Mouse (Mus musculus): Measurements from ENCODE around the gene Taf12. TPM values are rescaled to one million over a fixed set of nuclear protein-coding genes. Genes with fewer than 3 reads are reported as not detected.
"Not testable (repeated sequence)": the region's sequence is repeated elsewhere in the genome, so short reads cannot be mapped to it uniquely, and the experiment has no call there.

The Taf12 gene
- polyA plus RNA-seq, 1 experiment from 2014 or later: 43.8 TPM

DNA sequence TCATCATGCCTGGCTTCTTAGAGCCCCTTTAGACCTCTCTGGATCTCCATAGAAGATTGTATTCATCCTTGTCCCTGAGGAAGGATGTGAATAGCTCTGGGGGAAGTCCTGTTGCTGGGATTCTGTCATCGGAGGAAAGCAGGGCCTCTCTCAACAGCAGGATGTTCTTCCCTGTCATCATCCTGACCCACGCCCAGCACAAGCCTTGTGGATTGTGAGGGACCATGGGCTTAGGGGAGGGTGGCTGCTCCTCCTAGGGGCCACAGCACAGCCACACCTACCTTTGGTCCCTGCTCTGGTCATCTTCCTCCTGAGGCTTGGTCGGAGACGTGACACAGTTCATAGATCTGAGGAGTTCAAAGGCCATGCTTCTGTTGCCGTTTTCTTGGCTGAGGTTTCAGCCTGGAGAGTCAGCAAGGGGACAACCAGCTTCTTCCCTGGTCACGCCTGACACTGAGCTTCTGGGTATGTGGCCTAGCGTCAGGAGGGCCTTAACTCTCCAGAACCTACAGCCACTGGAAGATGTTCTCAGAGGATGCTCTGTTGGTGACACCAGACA, 19.6 kb downstream of the Taf12 start:
- Histone ChIP-seq H3K27me3 (replicated peaks; ENCODE audit: control insufficient read depth, insufficient read depth, low read length) (no peaks in the 10 kb centered on the region), H3K36me3 (ENCODE audit: control insufficient read depth, insufficient read depth) (peaks cover 8% of the 10 kb centered on the region), H3K4me1 (replicated peaks; ENCODE audit: control insufficient read depth, insufficient read depth, low read length) (no peaks in the 10 kb centered on the region), H3K9me3 (ENCODE audit: control insufficient read depth, low read length) (no peaks in the 10 kb centered on the region), H3K9ac (replicated peaks; ENCODE audit: low read depth, low read length) (no peak overlapping the region), H3K4me2 (ENCODE audit: low read length) (no peak overlapping the region), H3K27ac (ENCODE audit: low read length) (no peak overlapping the region), H3K4me3 (replicated peaks; ENCODE audit: low read length) (no peak overlapping the region)
- 88% methylated on average over 7 of the region's 7 CpGs for WGBS
- no peak for ATAC-seq

DNA sequence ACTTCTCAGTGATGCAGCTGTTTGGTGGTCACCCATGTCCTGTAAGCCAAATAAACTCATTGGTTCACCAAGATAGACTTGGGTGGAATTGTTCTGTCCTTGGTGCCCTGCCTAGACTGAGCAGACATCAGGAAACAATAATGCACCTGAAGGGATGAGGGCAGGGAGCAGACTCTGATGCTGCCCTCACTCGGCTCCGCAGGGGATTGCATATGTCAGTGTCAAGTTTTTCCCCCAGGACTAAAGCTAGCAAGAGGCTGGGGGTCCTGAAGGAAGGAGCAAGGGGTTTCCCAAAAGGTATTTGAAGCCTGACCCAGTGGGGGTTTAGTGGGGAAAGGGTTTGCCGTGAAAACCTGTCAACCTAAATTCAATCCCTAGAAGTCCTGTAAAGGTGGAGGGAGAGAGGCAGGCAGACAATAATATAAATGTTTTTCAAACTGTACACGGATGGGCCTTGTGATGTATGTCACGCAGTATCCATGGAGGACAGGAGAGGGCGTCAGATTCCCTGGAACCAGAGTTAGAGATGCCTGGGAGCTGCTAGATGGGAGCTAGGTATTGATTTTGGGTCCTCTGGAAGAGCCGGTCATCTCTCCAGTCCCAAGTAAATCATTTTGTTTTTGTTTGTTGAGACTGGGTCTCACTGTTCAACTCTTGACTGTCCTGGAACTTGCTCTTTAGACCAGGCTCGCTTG, 21.7 kb downstream of the Taf12 start:
- WGBS: 49% methylated on average over 8 of the region's 8 CpGs
- ATAC-seq: no peak
- H3K27ac ChIP-seq (ENCODE audit: low read length): no peak overlapping the region
- H3K36me3 ChIP-seq (ENCODE audit: control insufficient read depth, insufficient read depth): peaks cover 5% of the 10 kb centered on the region
- no peaks in the 10 kb centered on the region for H3K4me1 ChIP-seq (replicated peaks; ENCODE audit: control insufficient read depth, insufficient read depth, low read length)
- no peak overlapping the region for H3K9ac ChIP-seq (replicated peaks; ENCODE audit: low read depth, low read length)
- H3K4me3 ChIP-seq (replicated peaks; ENCODE audit: low read length): no peak overlapping the region
- H3K27me3 ChIP-seq (replicated peaks; ENCODE audit: control insufficient read depth, insufficient read depth, low read length): no peaks in the 10 kb centered on the region
- no peak overlapping the region for H3K4me2 ChIP-seq (ENCODE audit: low read length)
- H3K9me3 ChIP-seq (ENCODE audit: control insufficient read depth, low read length): no peaks in the 10 kb centered on the region

DNA sequence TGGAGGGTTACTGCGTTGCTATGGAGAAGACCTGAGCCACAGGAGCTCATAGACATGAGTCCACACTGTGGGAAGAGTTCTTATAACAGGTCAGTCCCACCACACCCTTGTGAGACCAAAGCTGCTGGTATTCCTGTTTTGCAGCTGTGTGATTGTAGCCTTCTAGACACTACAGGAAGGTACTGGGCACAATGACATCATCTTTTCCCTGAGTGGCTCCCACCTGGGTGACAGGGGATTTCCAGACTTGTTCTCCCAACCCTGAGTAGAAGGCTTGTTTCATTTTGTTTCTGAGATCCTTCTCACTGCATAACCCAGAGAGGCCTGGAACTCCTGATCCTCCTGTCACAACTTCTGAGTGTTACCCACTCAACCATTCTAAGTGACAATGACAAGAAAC, 25.7 kb downstream of the Taf12 start:
- no peaks in the 10 kb centered on the region for H3K27me3 ChIP-seq (replicated peaks; ENCODE audit: control insufficient read depth, insufficient read depth, low read length)
- no peak overlapping the region for H3K4me3 ChIP-seq (replicated peaks; ENCODE audit: low read length)
- H3K27ac ChIP-seq (ENCODE audit: low read length): no peak overlapping the region
- no peak overlapping the region for H3K4me2 ChIP-seq (ENCODE audit: low read length)
- ATAC-seq: no peak
- no peaks in the 10 kb centered on the region for H3K9me3 ChIP-seq (ENCODE audit: control insufficient read depth, low read length)
- 90% methylated on average over 1 of the region's 1 CpGs for WGBS
- H3K9ac ChIP-seq (replicated peaks; ENCODE audit: low read depth, low read length): no peak overlapping the region
- no peaks in the 10 kb centered on the region for H3K4me1 ChIP-seq (replicated peaks; ENCODE audit: control insufficient read depth, insufficient read depth, low read length)
- H3K36me3 ChIP-seq (ENCODE audit: control insufficient read depth, insufficient read depth): no peaks in the 10 kb centered on the region

DNA sequence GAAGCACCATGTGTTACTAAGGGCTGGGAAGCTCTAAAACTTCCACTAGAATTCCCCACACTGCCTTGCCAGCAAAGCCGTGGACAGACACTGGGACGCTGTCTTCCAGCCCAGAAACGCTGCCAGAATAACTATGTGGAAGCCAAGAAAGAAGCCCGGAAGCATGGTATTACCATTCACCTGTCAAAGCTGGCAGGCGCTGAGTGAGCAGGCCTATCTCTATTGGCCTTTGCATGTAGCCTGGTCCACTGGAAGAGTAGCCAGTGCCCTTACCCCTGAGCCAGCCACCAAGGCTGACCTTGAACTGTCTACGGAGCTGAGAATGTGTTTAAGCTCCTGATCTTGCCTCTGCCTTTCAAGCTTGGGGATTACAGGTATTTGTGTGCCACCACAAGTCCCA, 27.3 kb downstream of the Taf12 start:
- 74% methylated on average over 6 of the region's 6 CpGs for WGBS
- Histone ChIP-seq H3K4me3 (replicated peaks; ENCODE audit: low read length) (no peak overlapping the region), H3K36me3 (ENCODE audit: control insufficient read depth, insufficient read depth) (no peaks in the 10 kb centered on the region), H3K27ac (ENCODE audit: low read length) (no peak overlapping the region), H3K4me1 (replicated peaks; ENCODE audit: control insufficient read depth, insufficient read depth, low read length) (no peaks in the 10 kb centered on the region), H3K9ac (replicated peaks; ENCODE audit: low read depth, low read length) (no peak overlapping the region), H3K9me3 (ENCODE audit: control insufficient read depth, low read length) (no peaks in the 10 kb centered on the region), H3K4me2 (ENCODE audit: low read length) (no peak overlapping the region), H3K27me3 (replicated peaks; ENCODE audit: control insufficient read depth, insufficient read depth, low read length) (no peaks in the 10 kb centered on the region)
- no peak for ATAC-seq

DNA sequence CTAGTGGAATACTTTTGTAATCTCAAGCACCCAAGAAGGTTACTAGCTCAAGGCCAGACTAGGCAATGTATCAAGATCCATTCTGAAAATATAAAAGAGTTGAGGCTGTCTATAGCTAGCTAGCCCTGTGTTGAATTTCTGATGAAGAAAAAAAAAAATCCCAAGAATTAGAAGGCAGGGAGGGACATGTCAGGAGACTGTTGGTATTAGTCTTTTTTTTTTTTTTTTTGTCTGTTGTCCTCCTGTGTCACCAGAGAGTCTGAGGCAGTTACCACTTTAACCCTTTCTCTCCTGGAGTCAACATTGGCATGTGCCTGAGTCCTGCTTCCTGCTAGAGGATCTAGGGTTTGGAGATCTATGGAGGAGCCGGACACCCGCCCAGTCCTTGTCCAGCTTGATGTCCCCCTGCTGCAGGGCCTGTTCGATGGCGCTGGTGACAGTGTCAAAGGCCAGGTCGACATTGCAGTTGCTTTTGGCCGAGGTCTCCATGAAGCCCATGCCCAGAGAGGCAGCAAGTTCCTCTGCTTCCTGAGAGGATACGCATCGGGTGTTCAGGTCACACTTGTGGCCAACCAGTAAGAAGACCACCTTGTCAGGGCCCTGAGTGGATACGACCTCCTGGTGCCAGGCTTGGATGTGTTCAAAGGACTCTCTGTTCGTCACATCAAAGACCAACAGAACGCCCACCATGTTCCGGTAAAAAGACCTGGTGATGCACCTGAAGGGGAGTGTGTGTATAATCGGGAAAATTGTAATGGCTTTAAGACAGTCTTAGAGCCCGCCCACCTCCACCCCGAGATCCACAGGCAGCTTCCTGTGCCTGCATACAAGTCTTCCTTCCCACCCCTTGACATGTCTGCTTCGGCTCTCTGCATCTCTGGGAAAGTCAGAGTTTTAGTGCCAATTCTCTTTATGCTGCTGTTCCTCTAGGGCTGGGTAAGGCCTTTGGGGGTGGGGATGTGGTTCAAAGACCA, 28.1 kb downstream of the Taf12 start:
- WGBS: 69% methylated on average over 16 of the region's 16 CpGs
- no peak overlapping the region for H3K27ac ChIP-seq (ENCODE audit: low read length)
- peak overlapping the region; percentile 56 for H3K4me2 ChIP-seq (ENCODE audit: low read length)
- no peaks in the 10 kb centered on the region for H3K27me3 ChIP-seq (replicated peaks; ENCODE audit: control insufficient read depth, insufficient read depth, low read length)
- ATAC-seq: no peak
- H3K4me3 ChIP-seq (replicated peaks; ENCODE audit: low read length): peak overlapping the region; percentile 44
- no peak overlapping the region; the same call in 1 of the 2 replicates for H3K9ac ChIP-seq (replicated peaks; ENCODE audit: low read depth, low read length)
- H3K9me3 ChIP-seq (ENCODE audit: control insufficient read depth, low read length): no peaks in the 10 kb centered on the region
- H3K36me3 ChIP-seq (ENCODE audit: control insufficient read depth, insufficient read depth): no peaks in the 10 kb centered on the region
- no peaks in the 10 kb centered on the region for H3K4me1 ChIP-seq (replicated peaks; ENCODE audit: control insufficient read depth, insufficient read depth, low read length)

DNA sequence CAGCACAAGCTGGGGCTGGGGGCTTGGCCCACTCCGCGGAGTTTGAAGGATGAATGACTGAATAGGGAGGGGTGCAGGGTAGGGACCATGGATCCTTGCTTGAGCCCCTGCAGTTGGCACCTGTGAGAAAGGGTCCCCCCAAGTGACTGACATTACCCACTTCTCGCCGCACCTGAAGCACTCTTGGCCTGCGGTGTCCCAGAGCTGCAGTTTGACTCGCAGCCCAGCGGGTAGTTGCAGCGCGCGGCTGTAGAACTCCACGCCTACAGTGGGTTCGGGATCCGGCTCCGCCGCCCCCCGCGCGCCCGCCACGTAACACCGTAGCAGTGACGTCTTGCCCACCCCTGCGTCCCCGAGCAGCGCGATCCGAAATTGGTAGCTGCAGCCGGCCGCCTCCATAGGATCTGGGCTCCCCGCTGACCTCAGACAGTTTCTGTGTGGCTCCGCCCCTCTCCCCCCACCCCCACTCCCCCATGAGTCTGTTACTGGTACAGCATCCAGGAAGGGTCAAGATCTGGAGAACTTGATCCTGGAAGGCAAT, 28.8 kb downstream of the Taf12 start, which contains the start of gene Rab42:
Rab42 (minus strand) TSS at position 447 of the 541 bp plus-strand sequence.
- Histone ChIP-seq H3K9ac (replicated peaks; ENCODE audit: low read depth, low read length) (peak within 1 kb of the TSS; percentile 52), H3K4me1 (replicated peaks; ENCODE audit: control insufficient read depth, insufficient read depth, low read length) (no peaks in the 10 kb centered on the region), H3K36me3 (ENCODE audit: control insufficient read depth, insufficient read depth) (no peaks in the 10 kb centered on the region), H3K27ac (ENCODE audit: low read length) (no peak within 1 kb of the TSS), H3K4me2 (ENCODE audit: low read length) (peak within 1 kb of the TSS; percentile 56), H3K4me3 (replicated peaks; ENCODE audit: low read length) (peak within 1 kb of the TSS; percentile 44), H3K27me3 (replicated peaks; ENCODE audit: control insufficient read depth, insufficient read depth, low read length) (no peaks in the 10 kb centered on the region), H3K9me3 (ENCODE audit: control insufficient read depth, low read length) (no peaks in the 10 kb centered on the region)
- WGBS: 2% methylated on average over 31 of the region's 31 CpGs
- peak; percentile 63 for ATAC-seq

DNA sequence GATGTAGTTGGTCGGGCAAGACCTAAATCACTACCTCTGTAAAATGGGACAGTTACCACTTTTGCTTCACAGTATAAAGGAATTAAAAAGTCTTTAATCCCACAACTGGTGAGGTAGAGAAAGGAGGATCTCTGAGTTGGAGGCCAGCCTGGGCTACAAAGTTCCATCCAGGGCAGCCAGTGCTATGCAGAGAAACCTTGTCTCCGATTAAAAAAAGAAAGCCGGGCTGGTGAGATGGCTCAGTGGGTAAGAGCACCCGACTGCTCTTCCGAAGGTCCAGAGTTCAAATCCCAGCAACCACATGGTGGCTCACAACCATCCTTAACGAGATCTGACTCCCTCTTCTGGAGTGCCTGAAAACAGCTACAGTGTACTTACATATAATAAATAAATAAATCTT, 29.3 kb downstream of the Taf12 start:
- Histone ChIP-seq H3K4me2 (ENCODE audit: low read length) (peak overlapping the region; percentile 56), H3K4me3 (replicated peaks; ENCODE audit: low read length) (peak overlapping the region; percentile 44), H3K9ac (replicated peaks; ENCODE audit: low read depth, low read length) (peak overlapping the region; percentile 52; the same call in 1 of the 2 replicates)
- not testable (repeated sequence) for H3K27me3 ChIP-seq (replicated peaks; ENCODE audit: control insufficient read depth, insufficient read depth, low read length); H3K9me3 ChIP-seq (ENCODE audit: control insufficient read depth, low read length); H3K4me1 ChIP-seq (replicated peaks; ENCODE audit: control insufficient read depth, insufficient read depth, low read length); H3K36me3 ChIP-seq (ENCODE audit: control insufficient read depth, insufficient read depth); H3K27ac ChIP-seq (ENCODE audit: low read length); ATAC-seq
- WGBS: 47% methylated on average over 6 of the region's 6 CpGs

DNA sequence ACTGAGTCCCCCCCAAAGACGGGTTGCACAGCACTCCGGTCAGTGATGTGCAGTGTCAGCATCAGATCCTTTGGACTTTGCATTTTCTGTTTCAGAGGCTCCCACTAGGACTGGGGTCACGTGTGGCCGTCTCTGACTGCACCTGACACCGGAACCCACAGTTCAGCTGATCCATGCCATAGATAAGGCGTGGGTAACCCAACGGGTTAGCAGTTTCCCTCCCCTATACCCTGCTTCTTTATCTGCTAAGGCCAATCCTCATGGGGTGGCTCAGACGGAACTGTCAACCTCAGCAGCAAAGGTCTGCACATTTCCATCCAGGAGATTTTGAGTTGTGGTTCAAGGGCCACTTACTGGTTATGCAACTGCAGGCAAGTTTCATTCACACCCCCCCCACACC, 31.1 kb downstream of the Taf12 start:
- Histone ChIP-seq H3K9me3 (ENCODE audit: control insufficient read depth, low read length) (no peaks in the 10 kb centered on the region), H3K9ac (replicated peaks; ENCODE audit: low read depth, low read length) (no peak overlapping the region), H3K4me1 (replicated peaks; ENCODE audit: control insufficient read depth, insufficient read depth, low read length) (peaks cover 8% of the 10 kb centered on the region), H3K4me3 (replicated peaks; ENCODE audit: low read length) (no peak overlapping the region), H3K27ac (ENCODE audit: low read length) (no peak overlapping the region), H3K4me2 (ENCODE audit: low read length) (no peak overlapping the region), H3K36me3 (ENCODE audit: control insufficient read depth, insufficient read depth) (peaks cover 2% of the 10 kb centered on the region; the same call in 1 of the 2 replicates), H3K27me3 (replicated peaks; ENCODE audit: control insufficient read depth, insufficient read depth, low read length) (no peaks in the 10 kb centered on the region)
- no peak for ATAC-seq
- WGBS: 91% methylated on average over 8 of the region's 8 CpGs

DNA sequence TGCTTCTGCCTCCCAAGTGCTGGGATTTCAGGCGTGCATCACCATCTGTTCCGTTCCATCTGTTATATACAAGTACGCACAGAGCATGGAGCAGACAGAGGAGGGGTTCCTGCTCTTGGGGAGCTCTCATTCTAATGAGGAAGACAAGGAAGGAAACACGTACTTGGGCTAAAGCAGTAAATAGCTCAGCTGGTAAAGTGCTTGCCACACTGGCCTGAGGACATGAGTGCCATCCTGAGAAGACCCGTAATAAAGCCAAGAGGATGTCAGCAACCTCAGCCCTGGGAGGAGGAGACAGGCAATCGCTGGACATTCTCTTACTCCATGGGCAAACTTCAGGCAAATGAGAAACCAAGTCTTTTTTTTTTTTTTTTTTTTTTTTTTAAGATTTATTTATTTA, 31.8 kb downstream of the Taf12 start:
- H3K9me3 ChIP-seq (ENCODE audit: control insufficient read depth, low read length): no peaks in the 10 kb centered on the region
- H3K4me2 ChIP-seq (ENCODE audit: low read length): no peak overlapping the region
- no peaks in the 10 kb centered on the region for H3K27me3 ChIP-seq (replicated peaks; ENCODE audit: control insufficient read depth, insufficient read depth, low read length)
- 70% methylated on average over 6 of the region's 6 CpGs for WGBS
- no peak overlapping the region for H3K4me3 ChIP-seq (replicated peaks; ENCODE audit: low read length)
- H3K9ac ChIP-seq (replicated peaks; ENCODE audit: low read depth, low read length): no peak overlapping the region
- no peak overlapping the region for H3K27ac ChIP-seq (ENCODE audit: low read length)
- ATAC-seq: no peak
- H3K36me3 ChIP-seq (ENCODE audit: control insufficient read depth, insufficient read depth): peaks cover 8% of the 10 kb centered on the region
- peaks cover 11% of the 10 kb centered on the region for H3K4me1 ChIP-seq (replicated peaks; ENCODE audit: control insufficient read depth, insufficient read depth, low read length)

Measured in forebrain, embryonic 16.5 days (tissue).